ENCODE assay signal across 22 mouse cellular contexts in the genomic region with DNA sequence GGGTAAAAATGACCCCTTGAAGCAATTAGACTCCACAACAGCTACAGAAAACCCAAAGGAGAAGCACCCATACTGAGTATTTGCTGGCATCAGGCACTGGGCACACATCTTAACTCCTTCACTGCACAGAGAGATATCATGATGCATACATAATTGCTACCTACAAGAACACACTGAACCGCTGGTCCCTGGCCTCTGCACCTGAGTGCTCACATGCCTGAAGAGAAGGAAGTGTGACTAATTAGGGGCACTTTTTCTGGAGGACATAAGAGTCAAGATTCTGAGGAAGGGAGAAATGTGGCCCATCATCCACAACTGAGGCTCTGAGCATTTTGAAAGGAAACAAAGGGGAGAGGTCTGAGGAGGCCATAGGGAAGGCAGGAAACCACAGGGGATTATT.
"Had no signal": no experiment of that assay in that cellular context is flagged by ENCODE, and none has a peak within 500 bp of the region (broad histone marks: within the 10 kb centered on the region; RNA-seq: fewer than 3 reads in every experiment).

No protein-coding gene starts in this region.

- H3K4me3 ChIP-seq: heart, embryonic 10.5 days; heart, embryonic 12.5 days; hindbrain, embryonic 13.5 days; hindbrain, embryonic 15.5 days; limb, embryonic 13.5 days; limb, embryonic 15.5 days; liver, embryonic 12.5 days had no signal

- H3K36me3 ChIP-seq: heart, embryonic 10.5 days; heart, embryonic 12.5 days; hindbrain, embryonic 13.5 days; hindbrain, embryonic 15.5 days; limb, embryonic 13.5 days; limb, embryonic 15.5 days; liver, embryonic 12.5 days had no signal

- DNase-seq: gastrocnemius, postnatal 14 days; gastrocnemius, postnatal 36 days; heart, adult 18-20 months; heart, postnatal 10 days; heart, postnatal 36 days; kidney, adult 18-20 months; kidney, adult 8-10 months; kidney, postnatal 14 days; kidney, postnatal 36 days; layer of hippocampus, adult 9-11 months; layer of hippocampus, postnatal 36 days; left cerebral cortex, postnatal 4 days had no signal

- H3K9ac ChIP-seq: heart, embryonic 12.5 days; hindbrain, embryonic 13.5 days; hindbrain, embryonic 15.5 days; limb, embryonic 13.5 days; limb, embryonic 15.5 days; liver, embryonic 12.5 days; liver, embryonic 14.5 days had no signal

- H3K27me3 ChIP-seq: heart, embryonic 12.5 days; hindbrain, embryonic 13.5 days; hindbrain, embryonic 15.5 days; limb, embryonic 13.5 days; limb, embryonic 15.5 days; liver, embryonic 12.5 days had no signal

- H3K9me3 ChIP-seq: heart, embryonic 10.5 days; heart, embryonic 12.5 days; hindbrain, embryonic 13.5 days; hindbrain, embryonic 15.5 days; limb, embryonic 13.5 days; limb, embryonic 15.5 days; liver, embryonic 12.5 days had no signal

- H3K27ac ChIP-seq: heart, embryonic 10.5 days; hindbrain, embryonic 13.5 days; hindbrain, embryonic 15.5 days; hindbrain, postnatal 0 days; limb, embryonic 13.5 days; limb, embryonic 15.5 days; liver, embryonic 12.5 days; liver, embryonic 14.5 days had no signal

- H3K4me2 ChIP-seq: heart, embryonic 12.5 days; hindbrain, embryonic 13.5 days; hindbrain, embryonic 15.5 days; limb, embryonic 13.5 days; limb, embryonic 15.5 days; liver, embryonic 12.5 days had no signal

- ATAC-seq: hindbrain, postnatal 0 days; intestine, embryonic 16.5 days; liver, embryonic 12.5 days had no signal
